Mouse (Mus musculus) layer of hippocampus, adult 11-12 months (tissue): ENCODE results near the gene Fpgs.

Experiments
- DNase-seq: peaks from one replicate; pipeline ENCODE4 v3.0.0; 2022; ENCODE audit warnings: low spot score

Gene Fpgs

DNA sequence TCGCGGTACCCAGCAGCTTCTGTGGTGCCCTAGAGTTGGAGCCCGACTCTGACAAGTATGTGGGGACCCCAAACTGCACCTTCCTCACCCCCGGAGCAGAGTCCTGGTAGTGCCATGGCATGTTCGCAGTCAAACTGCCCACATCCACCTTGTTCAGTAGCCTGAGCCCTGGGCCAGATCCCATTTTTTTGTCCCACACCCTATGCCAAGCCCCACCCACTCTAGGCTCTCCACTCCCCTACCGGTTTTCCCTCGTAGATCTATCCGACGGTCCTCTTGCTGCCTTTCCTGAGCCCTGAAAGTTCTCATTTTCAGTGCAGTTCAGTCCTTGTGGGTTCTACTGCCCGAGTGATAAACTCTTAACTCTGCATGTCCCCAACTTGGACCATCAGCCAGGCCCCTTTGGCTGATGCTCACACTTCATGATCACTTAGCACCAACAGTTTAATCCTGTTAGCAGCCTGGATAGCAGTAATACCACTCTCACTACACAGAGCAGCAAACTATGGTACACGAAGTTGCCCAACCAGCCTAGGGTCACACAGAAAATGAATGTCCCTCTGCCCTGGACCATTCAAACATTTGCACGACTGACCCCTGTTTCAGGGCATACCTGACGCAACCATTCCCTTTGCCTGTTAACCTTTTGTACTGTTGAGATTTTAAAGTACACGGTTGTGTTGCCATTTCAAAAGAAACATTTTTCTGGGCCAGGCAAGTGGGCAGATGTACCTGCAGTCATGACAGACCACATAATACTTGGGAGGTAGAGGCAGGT, 2.8 kb downstream of the Fpgs start:
- DNase-seq, result no peak

- DNase-seq, result no peak
Observed at GRCm38 (mm10) chr2:32699680-32700079, 4.3 kb downstream of the Fpgs start.

DNA sequence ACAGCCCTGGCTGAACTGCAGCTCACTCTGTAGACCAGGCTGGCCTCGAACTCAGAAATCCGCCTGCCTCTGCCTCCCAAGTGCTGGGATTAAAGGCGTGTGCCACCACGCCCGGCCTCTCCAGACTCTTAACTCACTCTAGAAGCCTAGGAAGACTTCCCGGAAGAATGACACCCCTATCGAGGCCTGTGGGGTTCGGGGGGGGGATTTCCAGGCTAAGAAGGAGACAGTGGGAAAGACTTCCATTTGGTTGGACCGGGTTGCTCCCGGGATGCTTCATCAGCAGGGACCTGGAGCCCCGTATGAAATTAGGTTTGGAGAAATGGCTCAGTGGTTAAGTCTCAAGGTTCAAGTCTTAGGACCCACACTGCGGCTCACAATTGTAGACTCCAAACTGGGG, 9.3 kb downstream of the Fpgs start:
- DNase-seq, result no peak

DNA sequence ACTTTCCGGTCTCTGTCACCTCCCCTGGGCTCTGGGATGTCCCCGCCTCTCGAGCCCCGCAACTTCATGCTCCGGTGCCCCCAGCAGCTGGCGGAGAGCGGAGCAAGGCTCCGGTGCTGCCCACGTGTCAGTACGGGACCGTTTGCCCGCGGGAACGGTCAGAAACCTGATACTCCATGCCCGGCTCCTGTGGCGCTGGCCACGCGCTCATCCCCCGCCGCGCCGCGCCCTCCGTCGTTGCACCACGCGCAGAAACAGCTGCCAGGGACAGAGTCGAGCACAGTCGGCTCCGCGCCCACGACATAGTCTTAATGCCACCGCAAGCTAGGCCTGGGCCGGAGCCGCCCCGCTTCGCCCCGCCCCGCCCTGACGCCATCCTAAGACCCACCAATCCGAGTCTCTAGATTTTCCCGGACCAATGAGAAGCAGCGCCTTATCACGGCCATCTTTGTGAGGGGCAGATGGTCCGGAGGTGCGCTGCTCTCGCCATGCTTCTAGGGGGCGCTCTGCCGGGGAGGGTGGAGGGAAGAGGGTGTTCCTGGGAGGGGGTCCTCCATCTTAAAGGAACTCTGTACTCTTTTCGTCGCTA, 10.0 kb downstream of the Fpgs start:
- DNase-seq, result peak; percentile 96

DNA sequence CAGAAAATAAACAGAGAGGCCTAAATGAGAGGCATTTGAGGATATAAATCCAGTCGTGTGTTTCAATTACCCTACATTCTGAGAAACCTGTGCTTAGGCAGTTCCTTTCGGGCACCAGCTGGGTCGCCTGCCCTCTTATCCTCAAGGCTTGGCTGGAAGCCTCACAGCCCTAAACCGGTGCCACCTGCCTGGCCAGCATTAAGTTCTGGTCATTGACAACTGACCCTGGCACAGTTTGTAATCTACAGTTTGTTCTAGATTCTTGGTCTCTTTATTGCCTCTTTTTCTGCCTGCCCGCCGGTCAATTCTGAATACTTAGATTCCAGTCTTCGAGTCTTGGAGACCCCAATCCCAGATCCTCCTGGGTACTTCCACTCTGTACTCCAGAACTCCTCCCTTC, 10.7 kb downstream of the Fpgs start:
- no peak for DNase-seq

GRCm38 (mm10) chr2:32692496-32692895, 11.4 kb downstream of the Fpgs start:
- no peak for DNase-seq

GRCm38 (mm10) chr2:32691041-32691440, 12.9 kb downstream of the Fpgs start:
- DNase-seq, result no peak

GRCm38 (mm10) chr2:32689420-32689819, 14.5 kb downstream of the Fpgs start:
- peak; percentile 93 for DNase-seq

DNA sequence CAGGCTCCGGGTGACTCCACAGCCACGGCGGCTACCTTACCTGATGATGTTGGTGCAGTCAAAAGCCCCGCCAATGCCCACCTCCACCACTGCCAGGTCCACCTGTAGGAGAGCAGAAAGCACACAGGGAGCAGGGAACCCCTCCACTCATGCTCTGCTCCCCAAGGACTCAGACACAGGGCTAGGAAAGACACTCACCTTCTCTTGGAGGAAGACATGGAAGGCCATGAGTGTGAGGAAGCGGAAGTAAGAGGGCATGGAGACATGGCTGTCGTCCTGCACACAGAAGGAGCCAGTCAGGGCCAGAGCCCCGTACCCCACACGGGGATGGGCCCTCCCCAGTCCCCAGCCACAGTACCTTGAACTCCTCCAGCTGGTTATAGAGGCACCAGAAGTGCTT, 16.4 kb downstream of the Fpgs start:
- no peak for DNase-seq

- DNase-seq, result no peak
Observed at GRCm38 (mm10) chr2:32686640-32687039, 17.3 kb downstream of the Fpgs start.

DNA sequence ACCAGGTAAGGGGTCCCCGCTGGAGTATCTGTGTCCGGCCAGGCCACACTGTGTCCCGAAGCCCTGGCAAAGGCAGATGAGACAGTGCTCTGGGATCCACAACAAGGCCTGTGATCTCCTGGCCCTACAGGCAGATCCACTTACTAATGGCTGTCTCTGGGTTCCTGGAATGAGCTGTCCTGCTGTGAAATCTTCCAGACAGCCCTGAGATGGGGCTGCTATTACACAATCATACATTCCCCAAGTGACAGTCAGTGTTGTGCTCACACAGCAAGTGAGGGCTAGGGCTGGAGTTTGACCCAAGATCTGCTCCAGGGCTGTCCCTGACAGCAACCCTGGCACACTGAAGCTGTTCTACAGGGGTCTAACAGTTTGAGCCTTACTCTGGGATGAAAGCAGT, 18.1 kb downstream of the Fpgs start:
- DNase-seq, result no peak

DNA sequence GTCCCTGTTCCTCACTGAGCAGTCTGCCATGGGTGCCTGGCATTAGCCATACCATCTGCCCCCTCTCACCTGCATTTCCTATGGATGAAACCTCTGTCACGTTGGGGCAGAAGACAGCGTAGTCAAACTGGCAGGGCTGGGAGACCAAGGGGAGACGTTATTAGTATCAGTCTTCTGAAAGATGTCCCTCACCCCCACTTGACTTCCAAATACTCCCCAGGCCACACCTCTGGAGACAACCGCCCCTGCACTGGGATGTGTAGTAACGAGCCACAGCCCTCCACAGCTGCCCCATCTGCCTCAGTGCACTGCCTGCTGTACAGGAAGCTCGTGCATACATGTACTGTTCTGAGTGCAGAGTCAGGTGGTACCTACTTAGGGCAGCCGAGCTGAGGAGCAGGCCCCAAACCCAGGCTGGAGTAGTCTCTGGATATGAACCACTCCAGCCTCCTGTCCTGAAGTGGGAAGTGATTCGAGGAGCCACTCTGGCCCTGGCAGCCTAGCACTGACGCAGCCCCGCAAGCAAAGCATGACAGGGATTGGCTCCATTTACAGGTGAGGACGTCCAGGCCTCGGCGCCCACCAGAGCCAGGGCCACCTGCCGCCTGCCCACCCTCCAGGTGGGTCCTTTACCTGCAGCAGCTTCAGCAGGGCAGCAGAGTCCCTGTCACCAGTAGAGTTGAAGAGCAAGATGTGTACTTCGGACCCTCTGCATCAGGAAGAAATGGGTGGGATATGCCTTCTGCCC, 19.1 kb downstream of the Fpgs start:
- no peak for DNase-seq

GRCm38 (mm10) chr2:32683701-32684100, 20.2 kb downstream of the Fpgs start:
- DNase-seq, result no peak

DNA sequence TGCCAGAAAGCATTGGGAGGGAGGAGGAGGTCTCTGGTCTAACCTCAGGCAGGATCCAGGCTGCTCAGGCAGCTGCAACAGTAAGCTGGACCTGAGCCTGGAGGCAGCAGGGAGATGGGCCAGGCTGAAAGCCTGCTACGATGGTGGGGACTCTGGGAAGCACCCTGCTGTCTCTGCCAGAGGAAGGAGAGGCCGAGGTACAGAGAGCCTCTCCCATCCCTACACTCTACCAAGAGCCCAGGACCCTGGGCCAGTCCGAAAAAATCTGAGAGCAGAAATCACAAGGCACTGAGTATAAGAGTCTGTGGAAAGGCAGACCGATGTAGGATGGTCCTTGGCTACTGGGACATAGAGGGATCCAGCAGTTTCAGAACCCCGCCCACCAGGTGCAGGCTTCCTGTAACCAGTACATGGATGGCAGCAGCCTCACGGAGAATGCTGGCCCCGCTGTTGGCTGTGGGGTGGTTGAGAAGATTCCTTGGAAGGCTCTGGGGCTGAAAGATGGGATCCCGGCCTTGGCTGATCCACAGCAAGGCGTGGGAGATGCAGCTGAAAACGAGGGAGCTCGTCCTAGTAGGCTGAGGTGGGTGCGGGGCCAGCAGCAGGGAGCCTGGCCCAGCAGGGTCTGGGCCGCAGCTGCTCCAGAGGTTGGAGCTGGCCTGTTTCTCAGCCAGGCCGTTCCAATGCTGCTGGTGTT, 21.1 kb downstream of the Fpgs start:
- no peak for DNase-seq

- DNase-seq, result no peak
Observed at GRCm38 (mm10) chr2:32681754-32682153, 22.2 kb downstream of the Fpgs start.

GRCm38 (mm10) chr2:32680961-32681650, 22.8 kb downstream of the Fpgs start:
- no peak for DNase-seq

- no peak for DNase-seq
Observed at GRCm38 (mm10) chr2:32680051-32680451, 23.9 kb downstream of the Fpgs start.

GRCm38 (mm10) chr2:32677683-32678082, 26.3 kb downstream of the Fpgs start:
- DNase-seq, result no peak

- no peak for DNase-seq
Observed at GRCm38 (mm10) chr2:32676821-32677220, 27.1 kb downstream of the Fpgs start.

- no peak for DNase-seq
Observed at GRCm38 (mm10) chr2:32673176-32673917, 30.6 kb downstream of the Fpgs start.

DNA sequence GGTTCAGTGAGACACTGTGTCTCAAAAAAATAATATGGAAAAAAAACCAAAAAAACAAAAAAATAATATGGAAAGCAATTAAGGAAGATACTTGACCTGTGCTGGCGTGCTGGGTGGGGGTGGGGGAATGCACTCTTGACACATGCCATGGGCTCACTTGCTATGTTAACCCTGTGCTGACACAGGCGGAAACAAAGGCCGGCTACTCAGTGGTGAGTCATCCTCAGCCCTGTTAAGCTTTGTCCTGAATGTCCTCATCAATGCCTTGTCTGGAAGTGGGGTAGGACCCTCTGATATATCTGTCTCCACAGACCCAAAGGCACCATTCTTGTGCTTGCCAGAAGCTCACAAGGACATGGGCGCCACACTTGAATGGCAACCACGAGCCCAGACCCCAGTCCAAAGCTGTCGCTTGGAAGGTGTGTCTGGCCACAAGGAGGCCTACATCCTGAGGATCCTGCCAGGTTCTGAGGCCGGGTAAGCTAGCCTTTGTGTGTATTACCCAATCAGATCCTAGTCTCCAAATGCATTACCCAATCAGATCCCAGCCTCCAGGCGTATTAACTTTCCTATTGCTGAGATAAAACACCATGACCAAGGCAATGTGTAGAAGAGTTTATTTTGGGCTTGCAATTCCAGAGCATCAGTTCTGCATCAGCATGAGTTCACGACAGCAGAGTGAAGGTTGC, 31.9 kb downstream of the Fpgs start:
- no peak for DNase-seq
